Mouse (Mus musculus) frontal cortex, postnatal 36 days (tissue): Measurements from ENCODE around the gene Grb14.

ENCODE experiments used
- DNase-seq, 2 experiments: peaks; one replicate each; pipeline ENCODE4 v3.0.0; 2022; ENCODE audit warnings: low spot score in 2 of 2

Gene Grb14

DNA sequence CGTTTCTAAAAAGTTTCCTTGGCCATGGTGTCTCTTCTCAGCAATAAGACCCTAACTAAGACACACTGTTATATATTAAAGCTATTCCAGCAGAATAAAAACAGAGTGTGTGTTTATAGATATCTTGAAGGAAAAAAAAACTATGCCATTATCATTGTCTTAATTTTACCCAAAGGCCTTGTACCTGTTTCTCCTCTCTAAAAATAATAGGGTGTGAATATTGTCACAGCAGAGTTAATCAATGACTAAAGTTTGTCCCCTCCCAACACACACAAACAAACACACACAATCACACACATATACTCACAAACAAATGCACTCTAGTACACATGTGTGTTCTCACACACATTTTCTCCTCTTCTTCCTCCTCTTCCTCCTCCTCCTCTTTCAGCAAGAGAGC lies at the start of gene Grb14:
Grb14 (minus strand) TSS at position 101 of the 400 bp plus-strand sequence.
- DNase-seq = no peak

DNA sequence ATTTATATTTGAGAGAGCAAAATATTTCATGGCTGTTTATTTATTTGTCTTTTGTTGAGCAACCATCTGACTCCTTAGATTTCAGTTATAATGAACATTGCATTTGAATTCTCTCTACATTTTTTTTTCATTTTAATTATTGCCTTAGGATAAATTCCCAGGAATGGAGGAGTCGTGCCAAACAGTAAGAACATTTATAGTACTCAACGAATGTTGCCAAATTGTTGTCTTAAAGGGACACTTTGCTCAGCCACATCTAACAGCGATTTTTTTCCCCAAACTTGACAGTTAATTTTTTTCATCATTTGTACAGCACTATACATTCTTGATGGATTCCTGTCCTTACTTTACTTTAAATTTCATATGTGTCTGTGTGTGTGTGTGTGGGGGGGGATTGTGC lies 47.4 kb upstream of the Grb14 start:
- DNase-seq = no peak

DNA sequence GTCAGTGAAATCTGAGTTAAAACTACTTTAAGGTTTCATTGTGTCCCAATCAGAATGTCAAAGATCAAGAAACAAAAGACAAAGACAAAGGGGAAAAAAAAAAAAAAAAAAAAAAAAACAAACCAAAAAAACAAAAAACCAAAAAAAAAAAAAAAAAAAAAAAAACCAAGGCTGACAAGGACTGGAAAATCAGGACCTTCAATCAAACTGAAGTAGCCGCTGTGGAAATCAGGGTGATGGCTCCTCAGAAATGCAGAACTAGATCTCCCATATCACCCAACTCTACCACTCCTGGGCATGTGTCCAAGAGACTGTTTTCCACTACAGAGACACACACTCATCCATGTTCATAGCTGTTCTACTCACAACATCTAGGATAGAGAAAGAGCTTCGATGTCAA lies 29.0 kb upstream of the Grb14 start:
- no peak for DNase-seq

DNA sequence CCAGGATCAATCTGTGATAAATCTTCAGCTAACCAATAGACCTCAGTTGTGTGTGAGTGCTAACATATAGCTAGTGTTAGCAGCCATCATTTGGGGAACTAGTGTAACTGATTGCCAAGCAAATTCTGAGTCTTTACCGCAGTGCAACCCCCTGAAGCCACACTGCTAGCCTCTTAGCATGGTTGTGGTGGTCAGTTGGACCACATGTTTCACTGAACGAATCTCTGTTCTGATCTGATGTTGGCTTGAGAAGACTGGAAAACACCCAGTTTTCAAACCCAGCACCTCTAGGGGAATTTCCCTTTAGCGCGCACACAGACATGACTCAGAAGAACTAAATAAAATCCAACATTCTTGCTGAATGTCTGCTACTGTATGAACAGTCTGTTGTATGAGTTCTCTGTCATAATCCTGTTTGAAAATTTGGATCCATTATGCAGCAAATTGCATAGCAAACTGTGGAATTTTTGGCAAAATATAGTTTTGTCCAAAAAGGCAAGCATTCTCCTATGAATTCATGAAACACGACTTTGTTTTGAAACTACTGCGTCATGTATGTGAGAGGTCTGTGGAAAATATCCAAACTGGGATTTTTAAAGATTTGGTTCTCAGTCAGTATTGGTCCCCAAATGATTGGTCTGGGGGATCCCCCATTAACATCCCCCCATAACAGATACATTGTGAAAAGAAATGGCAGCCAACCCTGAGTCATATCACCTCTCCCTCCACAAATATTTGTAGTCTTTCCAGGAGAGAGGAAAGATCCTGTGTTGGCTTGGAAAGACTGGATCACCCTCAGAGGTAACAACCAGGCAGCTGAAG lies 27.6 kb upstream of the Grb14 start:
- DNase-seq = no peak

DNA sequence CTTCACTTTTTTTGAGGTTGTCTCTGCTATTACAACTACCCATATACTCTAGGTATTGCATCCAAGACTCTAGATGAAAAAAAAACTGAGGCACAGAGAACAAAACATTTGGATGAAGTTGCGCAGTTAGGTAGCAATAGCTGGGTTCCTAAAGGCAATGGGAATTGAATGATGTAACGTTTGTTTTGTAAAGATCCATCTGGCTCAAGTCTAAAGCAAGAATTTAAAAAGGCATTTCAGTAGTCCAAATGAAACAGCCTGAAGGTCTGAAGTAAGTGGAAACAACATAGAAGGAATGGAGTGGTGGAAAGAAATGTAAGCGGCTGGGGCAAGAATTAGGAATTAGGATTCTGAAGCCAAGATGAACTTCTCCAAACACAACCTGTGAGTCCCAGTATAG lies 26.0 kb upstream of the Grb14 start:
- no peak for DNase-seq

DNA sequence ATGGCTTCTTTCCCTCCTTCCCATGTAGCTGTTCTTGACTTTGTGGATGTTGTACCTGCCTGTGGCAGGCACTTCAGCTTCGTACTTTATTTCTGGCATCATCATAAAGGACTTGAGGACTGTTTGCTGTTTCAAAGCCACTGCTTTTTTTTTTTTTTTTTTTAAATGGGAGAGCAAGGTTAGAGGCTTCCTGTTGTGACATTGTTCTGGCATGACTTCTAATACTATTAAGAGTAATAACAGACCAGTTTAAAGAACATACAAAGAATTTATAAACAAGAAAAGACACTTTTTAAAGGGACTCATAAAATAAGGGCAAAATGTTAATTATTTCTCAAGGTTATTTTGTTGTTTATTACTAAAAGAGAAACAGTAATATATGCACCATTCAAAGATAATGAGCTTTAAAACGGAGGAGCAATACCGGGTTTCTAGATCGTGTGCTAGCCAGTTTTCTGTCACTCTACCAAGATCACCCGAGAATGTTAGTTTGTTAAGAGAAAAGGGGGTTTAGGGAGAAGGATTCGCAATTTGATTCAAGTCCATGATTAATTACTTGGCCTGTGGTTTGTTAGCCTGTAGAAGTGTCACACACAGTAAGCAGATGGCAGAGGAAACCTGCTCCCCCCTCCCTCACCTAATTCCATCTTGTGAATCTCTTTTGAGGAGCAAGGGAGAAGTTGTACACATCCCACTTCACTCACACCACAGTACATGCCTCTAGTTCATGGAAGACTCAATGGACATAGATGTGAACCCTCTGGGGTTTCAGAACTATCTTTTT lies 23.6 kb upstream of the Grb14 start:
- no peak for DNase-seq

DNA sequence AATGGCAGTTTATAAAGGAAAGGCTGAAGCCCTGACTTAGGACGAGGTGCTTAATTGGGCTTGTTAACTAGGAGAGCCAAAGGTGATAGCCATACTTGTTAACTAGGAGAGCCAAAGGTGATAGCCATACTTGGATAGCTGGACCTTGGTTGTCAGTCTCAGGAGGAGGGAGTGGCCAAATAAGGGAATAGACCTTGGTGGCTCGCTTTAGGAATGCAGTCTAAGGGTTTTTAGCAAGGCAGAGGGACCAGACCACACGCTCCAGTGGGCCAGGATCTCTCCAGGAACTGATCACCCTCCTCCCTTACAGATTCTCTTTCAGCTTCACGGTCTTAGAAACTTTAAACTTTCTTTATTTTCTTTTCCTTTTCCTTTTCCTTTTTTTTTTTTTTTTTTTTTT lies 13.4 kb upstream of the Grb14 start:
- no peak for DNase-seq

DNA sequence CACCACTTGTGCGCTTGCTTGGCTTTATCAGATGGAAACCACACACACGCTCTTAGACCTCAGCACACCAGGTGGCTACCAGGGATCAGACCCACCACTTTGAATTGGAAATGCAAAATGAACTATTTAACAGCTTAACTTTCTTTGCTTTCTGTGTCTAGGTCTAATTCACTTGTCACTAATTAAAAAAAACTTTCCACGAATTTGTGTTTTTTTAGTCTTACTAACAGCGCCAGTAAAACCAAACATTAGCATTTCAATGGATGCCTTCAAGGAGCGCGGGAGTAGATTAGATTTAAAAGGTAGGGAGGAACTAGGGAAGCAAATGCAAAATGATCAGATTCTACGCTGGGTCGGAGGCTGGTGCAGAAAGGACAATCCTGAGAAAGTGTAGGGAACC lies 12.8 kb upstream of the Grb14 start:
- no peak for DNase-seq

DNA sequence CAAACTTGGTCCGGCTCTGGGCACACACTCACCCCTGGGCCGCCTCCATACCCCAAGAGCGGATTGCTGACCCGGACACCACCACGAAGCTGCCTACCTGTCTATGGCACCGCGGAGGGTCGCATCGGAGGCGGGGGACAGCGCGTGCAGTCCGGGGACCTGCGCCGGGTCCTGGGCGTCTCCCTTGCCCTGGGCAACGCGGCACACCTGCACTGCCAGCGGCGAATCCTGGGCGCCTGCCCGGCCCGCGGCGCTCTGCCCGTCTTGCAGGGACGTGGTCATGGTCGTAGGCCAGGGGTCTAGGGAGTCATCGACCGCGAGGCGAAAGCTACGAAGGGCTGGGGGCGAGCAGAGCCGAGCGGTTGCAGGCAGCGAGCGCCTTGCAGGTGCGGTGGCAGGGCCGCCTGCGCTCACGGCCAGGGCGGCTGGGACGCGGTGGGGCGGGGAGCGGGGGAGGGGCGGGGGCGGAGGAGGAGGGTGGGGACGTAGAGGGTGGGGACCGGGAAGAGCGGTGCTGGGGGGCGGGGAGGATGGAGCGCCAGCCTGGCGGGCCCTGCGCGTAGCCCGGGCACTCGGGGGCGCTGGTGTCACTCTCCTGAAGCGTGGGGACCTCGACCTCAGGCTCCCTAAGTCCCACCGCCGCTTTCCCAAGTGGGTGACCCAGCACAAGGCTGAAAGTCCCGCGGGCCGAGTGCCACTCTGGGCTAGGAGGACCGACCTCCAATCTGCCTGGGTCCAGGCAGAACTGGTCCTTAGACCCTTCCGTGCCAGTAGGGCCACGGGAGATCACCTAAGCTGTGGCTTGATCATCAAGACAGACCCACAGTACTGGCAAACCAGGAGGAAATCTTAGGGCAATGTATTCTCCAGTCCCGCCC lies 2.2 kb downstream of the Grb14 start:
- DNase-seq = peak; percentile 51 to 52

DNA sequence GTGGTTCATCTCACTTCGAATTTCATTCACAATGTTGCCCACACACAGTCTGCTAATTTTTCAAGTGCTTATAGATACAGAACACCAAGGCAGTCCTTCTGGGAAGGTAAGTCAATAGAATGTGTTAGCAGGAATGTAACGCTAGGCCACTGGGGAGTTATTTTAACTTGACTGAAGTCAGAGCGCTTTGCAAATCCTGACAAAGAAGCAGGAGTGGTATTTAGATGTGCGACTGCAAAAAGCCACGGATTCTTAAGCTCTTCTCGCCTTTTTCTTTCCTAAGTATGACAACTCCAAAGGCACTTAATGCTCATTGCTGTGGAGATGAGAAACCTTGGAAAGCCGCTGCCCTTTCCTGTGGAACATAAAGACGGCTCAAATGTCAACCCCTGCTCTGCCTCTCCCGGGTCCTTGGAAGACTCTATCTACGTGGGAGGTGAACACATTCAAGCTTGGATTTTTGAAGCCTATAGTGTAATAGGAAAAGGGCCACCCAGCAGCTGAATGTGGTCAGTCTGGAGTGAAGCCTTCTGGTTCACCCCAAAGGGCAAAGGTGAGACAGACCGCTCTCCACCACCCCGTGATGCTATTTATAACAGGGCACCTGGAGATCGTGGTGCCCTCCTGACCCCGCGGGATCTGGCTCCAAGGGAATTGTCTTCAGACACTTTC lies 3.0 kb downstream of the Grb14 start:
- DNase-seq = peak; percentile 39 to 65

DNA sequence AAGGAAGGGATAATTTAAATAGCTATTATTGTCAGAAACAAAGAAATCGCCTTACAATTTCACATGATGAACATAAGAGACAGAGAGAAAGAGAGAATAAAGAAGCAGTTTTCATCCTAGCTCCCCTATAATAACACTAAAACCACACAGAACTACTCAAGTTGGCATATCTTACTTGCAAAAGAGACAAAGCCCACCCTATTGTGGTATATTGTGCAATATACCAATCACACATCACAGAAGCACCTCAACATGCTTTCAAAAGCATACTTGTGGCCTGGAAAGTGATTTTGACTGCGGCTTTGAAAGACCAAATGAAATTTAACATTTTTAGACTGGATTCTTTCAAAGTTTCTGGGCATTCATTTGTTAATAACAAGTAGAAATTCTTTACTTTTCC lies 7.4 kb downstream of the Grb14 start:
- DNase-seq = no peak

DNA sequence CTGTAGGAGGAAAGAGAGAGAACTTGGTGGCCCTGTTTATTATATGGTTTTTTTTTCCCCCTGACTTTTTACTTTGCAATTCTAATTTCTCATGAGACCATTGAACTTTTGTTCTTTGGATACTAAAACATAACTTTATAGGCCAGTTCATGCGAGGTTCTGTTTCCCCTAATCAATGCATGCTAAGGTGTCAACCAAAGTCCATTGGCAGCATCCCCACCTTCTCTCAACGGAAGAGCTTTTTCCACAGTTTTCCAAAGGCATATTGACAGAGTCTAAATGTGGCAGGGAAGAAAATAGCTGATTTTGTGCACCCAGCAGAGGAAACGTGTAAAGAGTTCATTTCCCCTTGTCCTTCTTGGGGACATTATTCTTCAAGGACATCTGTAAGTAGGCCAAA lies 10.2 kb downstream of the Grb14 start:
- DNase-seq = no peak

DNA sequence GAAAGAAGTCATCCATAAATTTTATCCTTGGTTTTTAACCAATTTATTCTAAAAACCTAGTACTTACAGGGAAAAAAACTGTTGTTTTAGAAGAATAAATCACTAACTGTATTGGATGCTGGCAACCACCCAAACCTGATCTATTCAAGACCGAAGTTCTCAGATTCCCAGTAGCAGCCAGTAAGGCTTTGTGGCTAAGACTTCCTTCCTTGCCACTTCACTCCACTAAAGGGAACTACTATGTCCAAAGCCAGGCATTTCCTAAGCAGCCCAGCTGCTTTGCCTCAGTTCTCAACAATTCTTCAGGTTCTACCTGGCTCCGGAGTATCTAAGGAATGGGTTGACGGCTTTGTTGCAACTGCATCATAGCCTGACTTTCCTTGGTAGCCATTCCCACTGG lies 14.7 kb downstream of the Grb14 start:
- no peak for DNase-seq

DNA sequence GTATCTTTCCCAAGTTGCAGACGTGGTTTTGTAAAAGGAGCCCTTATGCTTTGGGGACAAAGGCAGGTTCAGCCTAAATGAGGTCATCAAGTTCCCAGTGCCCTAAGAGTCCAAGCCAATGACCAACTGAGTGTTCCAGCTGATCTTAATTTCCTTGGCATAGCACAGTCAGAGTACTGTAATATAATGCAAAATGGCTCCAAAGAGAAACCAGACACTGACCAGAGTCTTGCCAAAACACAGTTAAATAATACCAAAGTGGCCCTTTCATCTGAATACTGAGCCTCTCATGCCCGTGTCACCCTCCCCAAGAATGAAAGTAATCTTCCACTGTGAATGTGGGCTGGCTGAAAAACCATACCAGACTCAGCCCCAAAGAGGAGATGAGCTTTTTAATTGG lies 17.4 kb downstream of the Grb14 start:
- no peak for DNase-seq

DNA sequence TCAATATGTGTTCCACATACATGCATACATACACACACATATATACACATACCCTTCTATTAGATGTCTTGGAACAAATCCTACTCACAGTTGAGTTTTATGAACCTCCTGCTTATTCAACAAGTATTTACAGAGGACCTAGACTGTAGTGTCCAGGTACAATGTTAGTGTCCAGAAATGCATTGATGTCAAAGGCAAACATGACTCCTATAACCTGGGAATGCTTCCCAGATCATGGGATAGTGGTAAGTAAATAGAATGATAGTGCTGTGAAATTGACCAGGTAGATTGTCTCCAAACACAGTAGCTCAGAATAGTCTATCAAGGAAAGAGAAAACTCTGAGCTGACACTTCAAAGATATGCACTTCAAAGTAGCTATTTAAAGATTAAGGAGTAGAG lies 19.7 kb downstream of the Grb14 start:
- DNase-seq = no peak

DNA sequence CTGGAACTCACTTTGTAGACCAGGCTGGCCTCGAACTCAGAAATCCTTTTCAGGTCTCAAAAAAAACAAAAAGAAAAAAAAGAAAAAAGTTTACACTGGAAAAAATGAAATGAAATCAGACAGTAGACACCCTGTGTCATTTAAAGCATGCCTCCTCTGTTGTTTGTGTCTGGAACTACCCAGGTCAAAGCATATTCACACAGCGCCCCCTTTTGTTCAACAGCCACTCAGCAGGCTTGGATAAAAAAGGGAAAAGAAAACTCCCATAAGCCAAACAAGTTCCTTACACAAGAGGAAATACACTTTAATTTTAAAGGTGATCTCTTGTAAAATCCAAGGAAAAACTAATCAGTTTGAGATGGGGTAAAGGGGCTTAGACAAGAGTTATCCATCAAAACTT lies 21.4 kb downstream of the Grb14 start:
- no peak for DNase-seq

DNA sequence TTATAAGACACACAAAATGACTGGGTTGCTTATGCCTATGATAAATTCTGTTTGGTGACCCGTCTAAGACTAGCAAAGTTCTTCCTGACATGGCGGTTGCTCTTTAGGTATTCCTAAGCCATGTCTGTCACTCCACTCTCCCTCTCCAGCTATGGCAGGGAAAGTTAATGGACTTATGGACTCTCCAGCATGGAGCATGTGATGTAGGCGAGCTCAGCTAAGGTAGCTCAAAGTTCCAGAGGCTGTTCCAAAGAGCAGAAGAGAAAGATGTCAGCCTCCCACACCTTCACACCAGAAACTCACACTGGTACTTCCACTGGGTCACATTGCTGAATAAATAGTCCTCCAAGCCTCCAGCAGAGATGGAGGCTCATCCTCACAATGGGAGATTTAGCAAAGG lies 22.2 kb downstream of the Grb14 start:
- DNase-seq = no peak

DNA sequence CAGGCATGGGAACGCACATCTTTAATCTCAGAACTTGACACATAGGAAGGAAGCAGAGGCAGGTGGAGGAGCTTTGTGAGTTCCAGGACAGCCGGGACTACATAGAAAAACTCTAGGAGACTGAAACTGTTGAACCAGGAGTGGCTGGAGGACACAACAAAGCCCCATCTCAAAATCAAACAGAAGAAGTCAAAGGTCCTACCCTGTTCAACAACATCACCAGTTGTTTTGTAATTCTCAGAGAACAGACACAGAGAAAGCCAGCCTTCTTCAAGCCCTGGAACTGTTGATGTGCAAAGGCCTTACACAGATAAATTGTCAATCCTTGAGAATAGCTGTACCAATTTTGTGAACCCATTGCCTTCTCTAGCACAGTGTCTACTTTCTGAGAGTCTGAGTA lies 29.7 kb downstream of the Grb14 start:
- DNase-seq = no peak

DNA sequence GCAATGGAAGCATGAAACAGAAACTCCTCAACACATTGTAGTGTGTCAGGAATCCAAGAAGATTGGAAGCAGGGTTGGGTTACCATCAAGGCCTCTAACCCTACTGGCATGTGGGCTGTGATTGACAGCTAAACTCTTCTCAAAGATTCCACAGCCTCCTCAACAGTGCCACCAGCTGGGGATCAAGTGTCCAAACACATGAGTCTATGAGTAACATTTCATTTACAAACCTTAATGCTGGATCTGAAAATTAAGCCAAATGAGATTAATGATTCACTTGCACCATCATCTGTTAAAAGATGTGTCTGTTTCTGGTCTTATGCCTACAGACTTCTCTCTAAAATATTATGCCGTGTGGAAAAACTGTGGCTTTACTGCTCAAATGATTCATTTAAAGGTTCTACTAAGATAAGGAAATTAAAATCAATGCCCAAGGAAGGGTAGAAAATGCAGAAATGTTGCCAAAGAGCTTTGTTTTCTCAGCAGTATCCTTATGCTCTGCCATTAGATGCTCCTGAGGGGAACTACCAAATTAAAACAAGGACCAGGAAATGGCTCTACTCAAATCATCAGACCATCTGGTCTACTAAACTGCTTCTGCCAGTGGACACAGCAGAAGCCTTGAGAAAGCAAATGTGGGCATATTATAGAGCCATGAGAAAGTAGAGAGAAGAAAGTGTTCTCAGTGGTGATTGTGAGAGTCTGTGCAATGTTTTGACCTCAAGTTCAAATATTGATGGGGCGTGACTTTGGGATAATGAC lies 35.2 kb downstream of the Grb14 start:
- no peak for DNase-seq

DNA sequence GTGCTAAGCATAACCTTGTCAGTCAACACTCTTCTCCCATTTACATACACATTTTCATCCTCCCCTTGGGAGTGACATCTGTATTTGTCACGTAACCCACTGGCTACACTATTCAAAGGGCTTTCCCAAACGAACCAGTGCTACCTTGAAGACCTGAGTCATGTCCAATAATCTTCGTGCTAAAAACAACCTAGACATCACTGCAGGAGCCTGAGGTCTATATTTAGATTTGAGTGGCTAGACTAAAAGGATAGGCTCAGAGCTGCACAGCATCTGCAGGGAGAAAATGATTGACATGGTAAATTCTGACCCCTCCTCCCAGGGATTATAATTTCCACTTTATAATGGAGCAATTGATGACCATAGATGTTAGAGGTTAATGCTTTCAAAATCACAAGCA lies 37.0 kb downstream of the Grb14 start:
- DNase-seq = no peak

DNA sequence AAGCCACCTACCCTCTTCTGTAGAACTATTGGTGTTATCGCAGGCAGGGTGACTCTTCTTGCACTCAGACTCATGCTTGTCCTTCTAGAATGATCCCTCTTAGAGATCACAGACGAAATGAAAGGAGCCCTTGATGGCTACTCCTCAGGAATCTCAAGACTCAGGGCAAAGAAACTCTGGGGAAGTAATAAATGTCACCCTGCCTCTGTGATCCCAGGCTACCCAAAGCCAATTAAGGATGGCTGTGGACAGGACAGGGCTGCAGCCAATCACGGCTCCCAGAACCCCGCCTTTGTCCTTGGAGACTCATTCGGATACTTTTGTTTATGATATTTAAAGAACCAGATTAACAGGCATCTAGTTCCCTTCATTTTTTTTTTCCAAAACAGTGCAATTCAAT lies 49.2 kb downstream of the Grb14 start:
- no peak for DNase-seq
